Mouse (Mus musculus) ES-E14 (cell line): Measurements from ENCODE around the gene Map2k5.

Experiments
- CHD2 ChIP-seq: IDR thresholded peaks from 2 replicates; pipeline ENCODE4 v1.6.1; 2014; ENCODE audit warnings: mild to moderate bottlenecking, low read depth, low read length, inconsistent platforms
- HCFC1 ChIP-seq: IDR thresholded peaks from 2 replicates; pipeline ENCODE4 v1.6.1; 2012; ENCODE audit warnings: low read length, inconsistent platforms, borderline replicate concordance; ENCODE audit not compliant: insufficient read depth
- MAFK ChIP-seq: IDR thresholded peaks from 2 replicates; pipeline ENCODE4 v1.6.1; 2014; ENCODE audit warnings: mild to moderate bottlenecking, low read depth, low read length, inconsistent platforms; ENCODE audit not compliant: insufficient read depth
- ZC3H11A ChIP-seq: IDR thresholded peaks from 2 replicates; pipeline ENCODE4 v1.6.1; 2012; ENCODE audit warnings: low read depth, mild to moderate bottlenecking, inconsistent platforms, low read length, borderline replicate concordance
- ZNF384 ChIP-seq: IDR thresholded peaks from 2 replicates; pipeline ENCODE4 v1.6.1; 2012; ENCODE audit warnings: low read depth, low read length, inconsistent platforms

DNA sequence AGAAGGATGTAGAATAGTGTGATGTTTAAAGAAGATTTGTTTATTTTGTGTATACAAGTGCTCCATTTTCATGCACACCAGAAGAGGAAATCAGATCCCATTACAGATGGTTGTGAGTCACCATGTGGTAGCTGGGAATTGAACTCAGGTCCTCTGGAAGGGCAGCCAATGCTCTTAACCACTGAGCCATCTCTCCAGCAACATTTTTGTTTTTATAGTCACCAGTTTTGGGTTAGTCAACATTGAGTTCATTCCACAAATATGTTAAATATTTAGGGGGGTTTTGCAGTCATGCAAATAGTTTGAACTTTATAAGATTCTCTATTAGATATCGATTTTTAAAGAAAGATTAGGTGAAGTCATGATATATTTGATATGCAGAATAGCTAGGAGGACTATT lies 22.5 kb upstream of the Map2k5 start:
- no peak for TF ChIP-seq ZNF384
- no peak for TF ChIP-seq HCFC1
- TF ChIP-seq CHD2: no peak
- no peak for TF ChIP-seq ZC3H11A
- no peak for TF ChIP-seq MAFK
